Mouse (Mus musculus) testis, adult 2 months (tissue): ENCODE results near the gene Grk3.

Source experiments
- CTCF ChIP-seq: fragments of 200-500 bp; IDR thresholded peaks from 2 replicates; pipeline ENCODE4 v1.5.1; 2012; ENCODE audit warnings: low read depth, mild to moderate bottlenecking, inconsistent platforms, low read length, moderate library complexity; ENCODE audit not compliant: control insufficient read depth, insufficient read depth, insufficient replicate concordance
- POLR2A ChIP-seq: fragments of 200-500 bp; IDR thresholded peaks from 2 replicates; pipeline ENCODE4 v1.6.1; 2012; ENCODE audit warnings: low read depth, mild to moderate bottlenecking, inconsistent platforms, low read length, moderate library complexity; ENCODE audit not compliant: control insufficient read depth

DNA sequence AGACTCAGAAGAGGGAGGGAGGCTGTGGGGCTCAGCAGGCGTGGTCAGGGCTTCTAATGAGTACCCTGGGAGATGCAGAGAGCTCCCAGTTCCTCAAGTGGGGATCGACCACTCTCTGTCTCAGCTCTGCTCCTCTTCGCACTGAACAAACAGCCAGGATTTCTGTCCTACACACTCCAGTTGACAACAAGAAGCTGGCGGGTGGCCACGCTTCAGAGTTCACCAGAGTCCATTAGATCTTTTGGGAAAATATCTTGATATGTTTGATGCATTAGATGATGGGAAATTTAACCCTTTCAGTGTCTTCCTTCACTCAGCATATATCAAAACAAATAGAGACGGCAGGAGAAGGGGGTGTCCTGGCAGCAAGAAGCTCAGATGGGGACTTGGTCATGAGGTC, 53.4 kb downstream of the Grk3 start:
- no peak for TF ChIP-seq CTCF
- no peak for TF ChIP-seq POLR2A
